9 mouse cellular contexts compared by ENCODE assay signal in genomic region chr10:81604019-81604967, GRCm38 (mm10). TPM values are rescaled to one million over a fixed set of nuclear protein-coding genes. Genes with fewer than 3 reads are reported as not detected.
DNase-seq lines count a peak whose midpoint lies in the region; ATAC-seq and TF ChIP-seq lines count a peak whose summit lies in the region.
"Had no signal": no experiment of that assay in that cellular context is flagged by ENCODE, and none has a peak within 500 bp of the region (broad histone marks: within the 10 kb centered on the region; RNA-seq: fewer than 3 reads in every experiment).

No protein-coding gene starts in this region.

- TF ChIP-seq CTCF in MEL (IDR thresholded peaks at IDR 0.05 in 2 of 3, conservative IDR thresholded peaks at IDR 0.05 in 1 of 3; ENCODE audit: control insufficient read depth in 1 of 3, insufficient read depth in 1 of 3, low read depth in 2 of 3, low read length in 3 of 3, poor library complexity in 1 of 3, severe bottlenecking in 1 of 3): no peak
- no peak for TF ChIP-seq CTCF in heart, postnatal 0 days (IDR thresholded peaks at IDR 0.05; ENCODE audit: low read depth)

- H3K4me1 ChIP-seq in heart, embryonic 14.5 days (ENCODE audit: control insufficient read depth in 2 of 2, insufficient read depth in 2 of 2, low read length in 2 of 2): peaks cover 28 to 36% of the 10 kb centered on the region in 2 experiments
- peaks cover 12 to 25% of the 10 kb centered on the region in 2 experiments for H3K4me1 ChIP-seq in MEL (ENCODE audit: control insufficient read depth in 1 of 2, insufficient read depth in 2 of 2, low read length in 2 of 2)
- peaks cover 20% of the 10 kb centered on the region for H3K4me1 ChIP-seq in heart, postnatal 0 days (ENCODE audit: control insufficient read depth, insufficient read depth)
- peaks cover 19% of the 10 kb centered on the region for H3K4me1 ChIP-seq in midbrain, embryonic 11.5 days (ENCODE audit: control insufficient read depth, insufficient read depth, low read length)

- H3K9ac ChIP-seq in heart, embryonic 14.5 days (ENCODE audit: low read length): 0 out of 2 replicates have a peak overlapping the region, but pooled peaks have one; percentile 49
- H3K9ac ChIP-seq in MEL (ENCODE audit: control insufficient read depth, low read depth, low read length, poor library complexity, severe bottlenecking): peak overlapping the region; percentile 82
- no peak overlapping the region for H3K9ac ChIP-seq in heart, postnatal 0 days (replicated peaks; ENCODE audit: low read depth, low read length)
- H3K9ac ChIP-seq in midbrain, embryonic 11.5 days (ENCODE audit: low read length): 0 out of 2 replicates have a peak overlapping the region, but pooled peaks have one; percentile 27

- no peaks in the 10 kb centered on the region for H3K27me3 ChIP-seq in heart, embryonic 14.5 days (ENCODE audit: control insufficient read depth, insufficient read depth, low read length)
- no peaks in the 10 kb centered on the region for H3K27me3 ChIP-seq in MEL (ENCODE audit: control insufficient read depth in 1 of 2, insufficient read depth in 2 of 2, low read length in 2 of 2)
- H3K27me3 ChIP-seq in heart, postnatal 0 days (ENCODE audit: control insufficient read depth, insufficient read depth, low read length): no peaks in the 10 kb centered on the region
- H3K27me3 ChIP-seq in midbrain, embryonic 11.5 days (ENCODE audit: control insufficient read depth, insufficient read depth, low read length): peaks cover 16% of the 10 kb centered on the region
- H3K27me3 ChIP-seq: Patski had no signal

- peaks cover 6% of the 10 kb centered on the region; the same call in 1 of the 2 replicates for H3K36me3 ChIP-seq in heart, embryonic 14.5 days (ENCODE audit: control insufficient read depth, insufficient read depth, low read length)
- H3K36me3 ChIP-seq in MEL (ENCODE audit: control insufficient read depth in 1 of 2, insufficient read depth in 2 of 2, low read length in 2 of 2): peaks cover 0 to 18% of the 10 kb centered on the region in 2 experiments; a peak in 2 of 4 replicates
- H3K36me3 ChIP-seq in heart, postnatal 0 days (replicated peaks; ENCODE audit: control insufficient read depth, insufficient read depth, low read length): no peaks in the 10 kb centered on the region
- H3K36me3 ChIP-seq in midbrain, embryonic 11.5 days (ENCODE audit: control insufficient read depth, insufficient read depth, low read length): no peaks in the 10 kb centered on the region

- TF ChIP-seq RAD21 in MEL (IDR thresholded peaks at IDR 0.05; ENCODE audit: low read depth, low read length): no peak

- TF ChIP-seq POLR2A in MEL (IDR thresholded peaks at IDR 0.05; ENCODE audit: control insufficient read depth in 1 of 2, insufficient read depth in 1 of 2, low read depth in 1 of 2, low read length in 2 of 2, poor library complexity in 1 of 2): no peak

- intact Hi-C loops in heart, postnatal 25 days (cut with DNase I): loop anchor here (2.0 to 5.0 kb wide), 3 partner anchors 31 to 102 kb away; partner anchors contain the start of gene S1pr4

- H3K4me2 ChIP-seq in heart, embryonic 14.5 days (ENCODE audit: low read length): peak overlapping the region; percentile 88
- peak overlapping the region; percentile 78 for H3K4me2 ChIP-seq in heart, postnatal 0 days (ENCODE audit: low read depth, low read length)
- no peak overlapping the region for H3K4me2 ChIP-seq in midbrain, embryonic 11.5 days

- no peak for TF ChIP-seq EP300 in MEL (IDR thresholded peaks at IDR 0.05; ENCODE audit: low read depth in 1 of 2, low read length in 2 of 2)
- no peak for TF ChIP-seq EP300 in heart, postnatal 0 days (IDR thresholded peaks at IDR 0.05; ENCODE audit: low read depth)

- no peak for ATAC-seq in heart, embryonic 14.5 days (ENCODE audit: insufficient number of reproducible peaks, insufficient read depth, low FRiP score, low read depth)
- no peak for ATAC-seq in heart, postnatal 0 days (ENCODE audit: insufficient read depth, low read depth)
- ATAC-seq in midbrain, embryonic 11.5 days (ENCODE audit: low FRiP score): no peak; the same call in 1 of the 2 replicates
- no peak for ATAC-seq in megakaryocyte progenitor cell, adult 5-6 weeks (replicated peaks; ENCODE audit: poor library complexity)
- ATAC-seq: Patski had no signal

- H3K9me3 ChIP-seq in heart, embryonic 14.5 days (ENCODE audit: control insufficient read depth, low read length): no peaks in the 10 kb centered on the region
- H3K9me3 ChIP-seq in MEL (replicated peaks; ENCODE audit: insufficient read depth, low read length): no peaks in the 10 kb centered on the region
- H3K9me3 ChIP-seq in heart, postnatal 0 days (replicated peaks; ENCODE audit: control insufficient read depth, low read length): no peaks in the 10 kb centered on the region
- no peaks in the 10 kb centered on the region for H3K9me3 ChIP-seq in midbrain, embryonic 11.5 days (ENCODE audit: control insufficient read depth, low read length)

- no peak for DNase-seq in heart, postnatal 25 days (ENCODE audit: low spot score)
- no peak for DNase-seq in MEL (ENCODE audit: low read depth, low spot score)
- no peak for DNase-seq in heart, postnatal 0 days (ENCODE audit: low spot score)
- no peak for DNase-seq in midbrain, embryonic 11.5 days (ENCODE audit: low spot score, missing footprints)
- DNase-seq in gastrocnemius, postnatal 4 days (ENCODE audit: low spot score in 2 of 2): no peak
- DNase-seq in layer of hippocampus, adult 11-12 months (ENCODE audit: low spot score): no peak

- WGBS in heart, embryonic 14.5 days: 78% methylated on average over 12 of the region's 12 CpGs
- 69% methylated on average over 12 of the region's 12 CpGs for WGBS in heart, postnatal 0 days
- WGBS in midbrain, embryonic 11.5 days: 78% methylated on average over 12 of the region's 12 CpGs

- no peaks in the 10 kb centered on the region; the same call in 1 of the 2 replicates for H3K79me2 ChIP-seq in MEL (ENCODE audit: control insufficient read depth, insufficient read depth, low read length, poor library complexity)

- no peak overlapping the region for H3K27ac ChIP-seq in heart, embryonic 14.5 days (replicated peaks in 1 of 2; ENCODE audit: control insufficient read depth in 1 of 2, insufficient read depth in 1 of 2, low read depth in 2 of 2, low read length in 2 of 2)
- peak overlapping the region; percentile 80 for H3K27ac ChIP-seq in MEL (ENCODE audit: control insufficient read depth, low read depth, low read length)
- no peak overlapping the region for H3K27ac ChIP-seq in heart, postnatal 0 days (ENCODE audit: low read depth)
- no peak overlapping the region for H3K27ac ChIP-seq in midbrain, embryonic 11.5 days (ENCODE audit: low read depth, low read length)

- H3K4me3 ChIP-seq in heart, embryonic 14.5 days (ENCODE audit: control insufficient read depth in 1 of 2, insufficient read depth in 1 of 2, low read depth in 1 of 2, low read length in 2 of 2): 0 out of 4 replicates have a peak overlapping the region, but pooled peaks of 1 of the 2 experiments have one; percentile 2
- H3K4me3 ChIP-seq in MEL (ENCODE audit: control insufficient read depth in 1 of 2, insufficient read depth in 1 of 2, low read depth in 2 of 2, low read length in 2 of 2): peak overlapping the region; percentile 60 to 64
- no peak overlapping the region for H3K4me3 ChIP-seq in heart, postnatal 0 days (ENCODE audit: low read depth, low read length)
- no peak overlapping the region for H3K4me3 ChIP-seq in midbrain, embryonic 11.5 days (ENCODE audit: low read depth, low read length)

RNA-seq across cellular contexts. Expression of gene BC025920, which starts 1.8 kb away (rescaled TPM):
- polyA plus RNA-seq in heart, embryonic 14.5 days (2014; fragmentation: Nextera tagmentation; extraction: Ambion mirVana): 0.35 and 0.84 TPM in 2 replicates
- 1 to 10 TPM; 1.9 to 2.8 TPM for total RNA-seq in heart, postnatal 25 days (2021)
- total RNA-seq in MEL (2012; rRNA removed): 0.98 and 1.1 TPM in 2 replicates
- polyA plus RNA-seq in MEL (2012; ENCODE audit: insufficient read depth in 1 of 2, insufficient read length in 2 of 2, low read depth in 1 of 2, low replicate concordance in 2 of 2, missing spikeins in 1 of 2): 1 to 10 TPM in 1 of 2 experiments, not detected in 1; 1.7 TPM
- 1.7 and 2.7 TPM in 2 replicates for total RNA-seq in heart, postnatal 0 days (2014; rRNA removed; ENCODE audit: low replicate concordance)
- 0.38 and 0.44 TPM in 2 replicates for polyA plus RNA-seq in heart, postnatal 0 days (2015; fragmentation: Nextera tagmentation; extraction: Ambion mirVana)
- polyA plus RNA-seq in midbrain, embryonic 11.5 days (2014; fragmentation: Nextera tagmentation; extraction: Ambion mirVana): 0.47 and 0.89 TPM in 2 replicates
- 1.2 and 3.1 TPM in 2 replicates for total RNA-seq in megakaryocyte progenitor cell, adult 5-6 weeks (2015)
- 1.2 and 2.2 TPM in 2 replicates for total RNA-seq in megakaryocyte progenitor cell, adult 5-6 weeks (2017)
- 1 to 10 TPM; 1.2 to 1.7 TPM for total RNA-seq in gastrocnemius, postnatal 4 days (2021)

RNA-seq across cellular contexts. Expression of gene Tle6, which starts 3.4 kb away (rescaled TPM):
- 30.7 and 35.3 TPM in 2 replicates for polyA plus RNA-seq in heart, embryonic 14.5 days (2014; fragmentation: Nextera tagmentation; extraction: Ambion mirVana)
- 1 to 10 TPM; 6.7 to 7.4 TPM for total RNA-seq in heart, postnatal 25 days (2021)
- 16.9 and 17.3 TPM in 2 replicates for total RNA-seq in MEL (2012; rRNA removed)
- polyA plus RNA-seq in MEL (2012; ENCODE audit: insufficient read depth in 1 of 2, insufficient read length in 2 of 2, low read depth in 1 of 2, low replicate concordance in 2 of 2, missing spikeins in 1 of 2): 10 to 100 TPM in 1 of 2 experiments, not detected in 1; 31.9 TPM
- total RNA-seq in heart, postnatal 0 days (2014; rRNA removed; ENCODE audit: low replicate concordance): 18.6 and 41.4 TPM in 2 replicates
- 19.3 and 23.1 TPM in 2 replicates for polyA plus RNA-seq in heart, postnatal 0 days (2015; fragmentation: Nextera tagmentation; extraction: Ambion mirVana)
- polyA plus RNA-seq in midbrain, embryonic 11.5 days (2014; fragmentation: Nextera tagmentation; extraction: Ambion mirVana): 4.6 and 6.0 TPM in 2 replicates
- 15.4 and 18.4 TPM in 2 replicates for total RNA-seq in megakaryocyte progenitor cell, adult 5-6 weeks (2015)
- total RNA-seq in megakaryocyte progenitor cell, adult 5-6 weeks (2017): 3.5 and 13.3 TPM in 2 replicates
- 1 to 10 TPM; 5.2 to 6.6 TPM for total RNA-seq in gastrocnemius, postnatal 4 days (2021)

RNA-seq across cellular contexts. Expression of gene Sirt6, which starts 23.3 kb away (rescaled TPM):
- 22.5 and 23.9 TPM in 2 replicates for polyA plus RNA-seq in heart, embryonic 14.5 days (2014; fragmentation: Nextera tagmentation; extraction: Ambion mirVana)
- total RNA-seq in heart, postnatal 25 days (2021): 1 to 10 TPM; 8.0 to 8.5 TPM
- total RNA-seq in MEL (2012; rRNA removed): 8.2 and 10.5 TPM in 2 replicates
- polyA plus RNA-seq in MEL (2012; ENCODE audit: insufficient read depth in 1 of 2, insufficient read length in 2 of 2, low read depth in 1 of 2, low replicate concordance in 2 of 2, missing spikeins in 1 of 2): 10 to 100 TPM in 1 of 2 experiments, not detected in 1; 38.2 TPM
- 10.9 and 24.7 TPM in 2 replicates for total RNA-seq in heart, postnatal 0 days (2014; rRNA removed; ENCODE audit: low replicate concordance)
- 16.2 and 16.6 TPM in 2 replicates for polyA plus RNA-seq in heart, postnatal 0 days (2015; fragmentation: Nextera tagmentation; extraction: Ambion mirVana)
- polyA plus RNA-seq in midbrain, embryonic 11.5 days (2014; fragmentation: Nextera tagmentation; extraction: Ambion mirVana): 36.6 and 38.9 TPM in 2 replicates
- total RNA-seq in megakaryocyte progenitor cell, adult 5-6 weeks (2015): 8.3 and 9.5 TPM in 2 replicates
- 4.1 and 5.3 TPM in 2 replicates for total RNA-seq in megakaryocyte progenitor cell, adult 5-6 weeks (2017)
- 10 to 100 TPM; 13.6 to 18.2 TPM for total RNA-seq in gastrocnemius, postnatal 4 days (2021)

RNA-seq across cellular contexts. Expression of gene Ankrd24, which starts 24.0 kb away (rescaled TPM):
- polyA plus RNA-seq in heart, embryonic 14.5 days (2014; fragmentation: Nextera tagmentation; extraction: Ambion mirVana): 8.1 and 9.0 TPM in 2 replicates
- total RNA-seq in heart, postnatal 25 days (2021): 10 to 100 TPM in 1 of 2 experiments, 1 to 10 TPM in 1; 9.4 to 10.1 TPM
- total RNA-seq in MEL (2012; rRNA removed): 3.2 and 4.5 TPM in 2 replicates
- 10 to 100 TPM in 1 of 2 experiments, not detected in 1; 14.6 TPM for polyA plus RNA-seq in MEL (2012; ENCODE audit: insufficient read depth in 1 of 2, insufficient read length in 2 of 2, low read depth in 1 of 2, low replicate concordance in 2 of 2, missing spikeins in 1 of 2)
- total RNA-seq in heart, postnatal 0 days (2014; rRNA removed; ENCODE audit: low replicate concordance): 48.5 and 54.5 TPM in 2 replicates
- polyA plus RNA-seq in heart, postnatal 0 days (2015; fragmentation: Nextera tagmentation; extraction: Ambion mirVana): 8.9 and 9.1 TPM in 2 replicates
- polyA plus RNA-seq in midbrain, embryonic 11.5 days (2014; fragmentation: Nextera tagmentation; extraction: Ambion mirVana): 4.2 and 4.6 TPM in 2 replicates
- 5.8 and 6.8 TPM in 2 replicates for total RNA-seq in megakaryocyte progenitor cell, adult 5-6 weeks (2015)
- 7.0 and 8.9 TPM in 2 replicates for total RNA-seq in megakaryocyte progenitor cell, adult 5-6 weeks (2017)
- total RNA-seq in gastrocnemius, postnatal 4 days (2021): 10 to 100 TPM; 16.0 to 17.7 TPM

RNA-seq across cellular contexts. Expression of gene Tle2, which starts 29.9 kb away (rescaled TPM):
- 21.6 and 21.8 TPM in 2 replicates for polyA plus RNA-seq in heart, embryonic 14.5 days (2014; fragmentation: Nextera tagmentation; extraction: Ambion mirVana)
- total RNA-seq in heart, postnatal 25 days (2021): 1 to 10 TPM; 8.4 to 9.7 TPM
- 0.19 and 0.75 TPM in 2 replicates for total RNA-seq in MEL (2012; rRNA removed)
- polyA plus RNA-seq in MEL (2012; ENCODE audit: insufficient read depth in 1 of 2, insufficient read length in 2 of 2, low read depth in 1 of 2, low replicate concordance in 2 of 2, missing spikeins in 1 of 2): 1 to 10 TPM in 1 of 2 experiments, not detected in 1; 2.4 TPM
- 6.8 and 10.4 TPM in 2 replicates for total RNA-seq in heart, postnatal 0 days (2014; rRNA removed; ENCODE audit: low replicate concordance)
- 11.1 and 11.9 TPM in 2 replicates for polyA plus RNA-seq in heart, postnatal 0 days (2015; fragmentation: Nextera tagmentation; extraction: Ambion mirVana)
- 6.0 and 6.2 TPM in 2 replicates for polyA plus RNA-seq in midbrain, embryonic 11.5 days (2014; fragmentation: Nextera tagmentation; extraction: Ambion mirVana)
- 0.95 and 1.5 TPM in 2 replicates for total RNA-seq in megakaryocyte progenitor cell, adult 5-6 weeks (2015)
- total RNA-seq in megakaryocyte progenitor cell, adult 5-6 weeks (2017): 0.08 and 3.5 TPM in 2 replicates
- total RNA-seq in gastrocnemius, postnatal 4 days (2021): 10 to 100 TPM in 1 of 2 experiments, 1 to 10 TPM in 1; 7.8 to 10.5 TPM

Comparison
In these comparisons a context has a peak if more than half of its experiments do, and no peak if none do; other contexts are left out.
1. H3K4me3 ChIP-seq: peak in MEL (2 of 2); none in heart, postnatal 0 days (single experiment) and midbrain, embryonic 11.5 days (single experiment).